Mouse (Mus musculus) gastrocnemius, postnatal 25 days (tissue): ENCODE data around the gene Ppp2r3c. TPM values are rescaled to one million over a fixed set of nuclear protein-coding genes. Genes with fewer than 3 reads are reported as not detected.
"Not testable (repeated sequence)": the region's sequence is repeated elsewhere in the genome, so short reads cannot be mapped to it uniquely, and the experiment has no call there.

Experiments
- DNase-seq: peaks from one replicate; pipeline ENCODE4 v3.0.0; 2022
- long read RNA-seq, 2 experiments: library from polyadenylated mRNA; stranded (forward); transcript quantifications; one replicate each; pipeline ENCODE4 v2.0.0; 2021
- total RNA-seq, 2 experiments: library from RNA; stranded (reverse); gene quantifications; 1 replicate in 1 of 2; 2 replicates in 1 of 2; pipeline ENCODE4 v1.2.3; 2021

Gene Ppp2r3c
- 10 to 100 TPM; 10.1 to 10.3 TPM for total RNA-seq
- long read RNA-seq, experiment 1, full-length matches to known transcripts, result 8 of 40 reads
- long read RNA-seq, experiment 1, partial matches to known transcripts, result 23 of 40 reads
- long read RNA-seq, experiment 1, other reads (novel, unspliced or antisense), result 9 of 40 reads
- long read RNA-seq, experiment 2, full-length matches to known transcripts, result 5 of 31 reads
- long read RNA-seq, experiment 2, partial matches to known transcripts, result 19 of 31 reads
- long read RNA-seq, experiment 2, other reads (novel, unspliced or antisense), result 7 of 31 reads

DNA sequence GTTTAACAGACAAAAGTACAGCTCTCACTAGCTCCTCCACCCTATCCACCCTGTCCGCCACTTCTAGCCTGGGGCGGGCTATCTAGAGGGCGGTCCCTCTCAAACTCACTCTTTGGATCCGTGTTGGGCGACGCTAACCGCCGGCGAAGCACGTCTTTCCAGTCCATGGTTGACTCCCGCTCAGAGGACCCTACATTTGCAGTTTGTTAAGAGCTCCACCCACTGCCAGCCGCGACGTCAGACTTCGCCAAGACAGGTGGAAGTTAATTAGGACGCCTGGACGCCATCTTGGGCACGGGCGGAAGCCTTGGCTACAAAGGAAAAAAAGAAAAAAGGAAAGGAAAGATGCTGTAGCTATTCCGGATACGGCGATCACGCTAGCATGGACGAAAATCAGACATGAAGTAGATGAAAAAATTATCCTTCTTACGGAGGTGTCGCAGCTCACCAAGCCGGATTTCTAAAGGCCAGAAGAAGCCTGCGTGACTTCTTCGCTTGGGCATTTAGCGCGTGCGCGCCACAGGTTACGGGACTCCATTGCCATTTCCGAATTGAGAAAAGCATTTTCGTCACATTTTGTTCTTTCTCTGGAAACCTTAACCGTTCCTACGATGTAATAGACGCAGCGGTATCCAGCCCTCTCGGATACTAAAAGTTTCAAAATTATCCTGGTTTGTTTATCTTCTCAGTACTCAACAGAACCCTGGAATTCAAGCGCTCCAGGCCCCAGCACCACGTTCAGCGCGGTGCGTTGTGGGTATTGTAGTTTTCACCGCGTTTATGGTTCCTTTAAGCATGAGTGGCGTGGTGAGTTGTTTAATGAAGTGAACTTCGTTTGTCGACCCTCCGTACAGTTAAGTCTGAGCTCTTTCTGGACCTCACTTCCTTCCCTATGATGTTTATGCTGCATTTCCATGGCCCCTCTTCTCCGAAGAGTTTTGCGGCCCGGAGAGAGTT is at the start of gene Ppp2r3c:
TSS of gene Ppp2r3c (minus strand) at position 514 of the 957 bp plus-strand sequence.
- DNase-seq, result peak; percentile 88

DNA sequence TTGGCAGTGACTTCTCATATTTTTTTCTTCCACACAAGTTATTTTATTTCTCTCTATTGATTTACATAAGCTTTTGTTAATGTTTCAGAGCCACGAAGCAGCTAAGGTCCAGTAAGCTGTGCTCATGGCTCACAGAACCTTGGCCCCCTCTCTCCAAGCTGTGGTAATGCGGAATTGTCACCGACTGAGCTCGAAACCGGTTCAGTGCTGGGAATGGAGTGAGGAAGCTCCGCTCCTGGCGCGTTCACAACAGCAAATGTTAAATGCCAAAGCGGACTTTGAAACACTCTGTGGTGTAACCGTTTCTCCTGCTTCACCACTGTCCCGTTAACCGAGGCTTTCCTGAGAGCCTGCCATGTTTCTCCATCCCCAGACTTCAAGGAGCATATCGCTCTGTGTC is 41.8 kb upstream of the Ppp2r3c start:
- DNase-seq, result no peak

DNA sequence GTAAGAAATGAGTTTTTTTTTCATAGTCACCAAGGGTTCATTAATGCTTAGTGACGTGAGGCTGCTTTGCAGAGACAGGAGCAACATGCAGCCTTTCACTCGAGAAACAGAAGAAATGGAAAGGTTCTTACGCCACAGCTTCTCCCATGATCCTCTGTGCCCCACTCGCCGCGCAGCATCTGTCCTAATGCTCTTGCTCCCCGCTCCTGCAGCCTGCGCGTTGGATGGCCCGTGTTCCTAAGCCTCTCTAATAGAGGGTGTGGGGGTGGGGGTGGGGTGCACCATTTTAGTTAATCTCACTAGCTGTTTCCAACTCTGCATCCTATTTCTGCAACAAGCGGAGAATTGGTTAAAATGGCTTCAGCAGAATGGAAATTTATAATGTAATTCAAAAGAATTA is 41.2 kb upstream of the Ppp2r3c start:
- DNase-seq, result no peak

DNA sequence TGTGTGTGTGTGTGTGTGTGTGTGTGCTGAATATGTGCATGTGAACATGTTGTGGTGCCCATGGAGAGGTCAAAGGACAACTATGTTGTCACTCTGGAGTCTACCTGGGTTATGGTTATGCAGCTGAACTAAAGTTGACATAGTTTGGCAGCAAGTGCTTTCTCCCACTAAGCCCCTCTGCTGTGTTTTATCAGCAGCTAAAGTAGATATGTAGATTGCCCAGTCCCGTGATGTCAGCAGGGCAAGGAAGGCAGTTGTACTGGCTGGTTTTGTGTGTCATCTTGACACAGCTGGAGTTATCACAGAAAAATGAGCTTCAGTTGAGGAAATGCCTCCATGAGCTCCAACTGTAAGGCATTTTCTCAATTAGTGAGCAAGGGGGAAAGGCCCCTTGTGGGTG is 40.2 kb upstream of the Ppp2r3c start:
- DNase-seq, result not testable (repeated sequence)

DNA sequence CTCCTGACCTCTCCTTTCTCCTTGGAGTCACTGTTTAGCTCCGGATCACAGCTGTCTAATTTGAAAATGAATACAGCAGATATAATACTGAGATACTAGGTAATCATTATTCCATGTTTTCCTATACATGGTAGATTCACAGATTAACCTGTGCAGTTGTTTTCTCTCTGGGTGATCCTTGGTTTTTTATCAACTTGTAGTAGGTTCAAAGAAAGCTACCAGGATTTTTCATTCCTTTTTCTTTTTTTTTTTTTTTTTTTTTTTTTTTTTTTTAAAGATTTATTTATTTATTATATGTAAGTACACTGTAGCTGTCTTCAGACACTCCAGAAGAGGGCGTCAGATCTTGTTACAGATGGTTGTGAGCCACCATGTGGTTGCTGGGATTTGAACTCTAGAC is 35.7 kb upstream of the Ppp2r3c start:
- DNase-seq, result not testable (repeated sequence)

DNA sequence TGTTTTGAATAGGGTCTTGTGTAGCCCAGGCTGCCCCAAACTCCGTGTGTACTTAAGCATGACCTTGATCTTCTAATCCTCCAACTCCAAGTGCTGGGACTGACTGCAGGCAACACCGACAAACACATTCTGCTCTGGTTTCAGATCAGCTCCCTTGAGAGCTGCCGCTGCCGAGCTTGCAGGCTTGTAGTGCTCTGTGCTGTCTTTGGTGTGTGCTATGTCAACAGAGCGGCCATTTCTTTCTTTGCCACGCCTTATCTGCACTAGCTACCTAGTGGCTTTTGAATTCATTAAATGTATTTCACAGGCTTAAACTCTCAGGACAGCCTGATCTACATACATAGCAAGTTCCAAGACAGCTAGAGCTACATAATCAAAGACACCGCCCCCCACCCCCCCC is 30.9 kb upstream of the Ppp2r3c start:
- no peak for DNase-seq

DNA sequence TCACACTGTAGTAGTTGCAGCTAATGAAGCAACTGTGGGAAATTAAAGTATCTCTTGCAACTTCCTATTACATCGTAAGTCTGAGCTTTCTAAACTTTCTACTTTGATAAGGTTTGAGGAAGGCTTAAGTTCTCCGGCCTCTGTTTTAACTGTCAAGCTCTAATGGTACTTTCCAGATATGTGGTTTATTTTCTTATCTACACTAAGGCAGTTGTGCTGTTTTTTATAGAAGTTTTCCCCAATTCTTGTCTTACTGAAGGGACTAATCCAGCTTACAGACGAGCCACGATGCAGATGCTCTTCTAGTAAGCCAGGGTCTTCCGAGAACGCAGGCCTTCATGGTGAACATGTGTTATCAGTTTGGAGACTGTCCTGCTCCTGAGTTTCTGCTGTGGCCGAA is 26.6 kb upstream of the Ppp2r3c start:
- no peak for DNase-seq

DNA sequence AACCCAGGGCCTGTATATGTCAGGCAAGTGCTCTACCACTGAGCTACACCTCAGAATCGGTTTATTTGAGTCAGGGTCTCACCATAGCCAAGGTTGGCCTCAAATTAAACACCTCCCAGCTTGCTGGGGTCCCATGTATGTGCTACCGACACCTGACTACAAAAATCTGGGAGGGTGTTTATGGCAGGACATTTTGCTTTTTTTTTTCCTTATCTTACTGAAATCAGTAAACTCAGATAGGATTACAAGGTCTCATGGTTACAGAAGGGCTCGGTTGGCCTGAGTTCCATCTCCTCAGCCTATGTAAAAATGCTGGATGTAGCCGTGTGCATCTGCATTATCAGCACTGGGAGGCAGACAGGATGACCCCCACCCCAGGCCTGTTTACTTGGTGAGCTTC is 26.0 kb upstream of the Ppp2r3c start:
- DNase-seq, result no peak

DNA sequence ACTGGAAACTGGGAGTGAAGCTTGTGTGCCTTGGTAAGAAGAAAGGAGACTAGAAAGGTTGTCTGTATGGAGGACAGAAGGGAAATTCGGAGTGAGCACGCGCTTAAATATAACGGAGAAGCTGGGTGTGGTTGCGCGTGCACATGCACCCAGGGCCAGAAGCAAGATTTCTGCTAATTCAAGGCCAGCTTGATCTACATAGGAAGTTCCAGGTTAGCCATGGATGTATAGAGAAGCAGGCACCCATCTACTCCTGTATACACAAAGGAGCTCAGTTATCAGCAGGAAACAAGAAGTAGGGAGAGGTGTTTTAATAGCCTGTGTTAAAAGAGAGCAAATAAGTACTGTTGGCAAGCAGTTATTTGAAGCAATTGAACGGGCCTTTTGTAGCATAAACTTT is 22.9 kb upstream of the Ppp2r3c start:
- DNase-seq, result no peak

DNA sequence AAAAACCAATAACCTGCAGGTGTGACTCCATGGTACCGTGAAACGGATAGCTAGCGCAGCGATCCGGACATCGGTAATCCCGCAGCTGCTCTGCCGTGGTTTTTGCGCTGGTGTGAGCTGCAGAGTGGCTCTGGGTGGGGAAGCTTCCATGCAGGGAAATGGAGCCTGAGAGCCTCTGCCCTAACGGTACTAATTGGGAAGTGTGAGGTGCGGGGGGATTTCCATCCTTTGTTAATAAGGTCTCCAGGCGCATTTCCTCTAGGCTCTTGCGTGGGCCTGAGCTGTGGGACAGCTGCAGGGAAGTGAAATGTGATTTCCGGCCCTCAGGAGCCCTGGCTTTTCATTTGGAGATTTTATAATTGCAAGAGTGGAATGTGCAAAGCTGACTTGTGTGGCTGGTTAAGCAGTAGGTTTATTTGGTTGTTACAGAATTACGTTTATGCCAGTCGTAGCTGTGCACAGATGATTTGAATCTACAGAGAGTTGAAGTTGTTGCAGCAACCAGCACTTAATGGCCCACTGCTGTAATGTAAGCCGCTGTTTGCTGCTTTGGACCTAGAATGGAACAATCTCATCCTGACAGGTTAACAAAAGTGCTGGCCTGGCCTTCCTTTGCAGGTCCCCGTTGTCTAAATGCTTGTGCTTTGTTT is 19.0 kb upstream of the Ppp2r3c start:
- peak; percentile 18 for DNase-seq

DNA sequence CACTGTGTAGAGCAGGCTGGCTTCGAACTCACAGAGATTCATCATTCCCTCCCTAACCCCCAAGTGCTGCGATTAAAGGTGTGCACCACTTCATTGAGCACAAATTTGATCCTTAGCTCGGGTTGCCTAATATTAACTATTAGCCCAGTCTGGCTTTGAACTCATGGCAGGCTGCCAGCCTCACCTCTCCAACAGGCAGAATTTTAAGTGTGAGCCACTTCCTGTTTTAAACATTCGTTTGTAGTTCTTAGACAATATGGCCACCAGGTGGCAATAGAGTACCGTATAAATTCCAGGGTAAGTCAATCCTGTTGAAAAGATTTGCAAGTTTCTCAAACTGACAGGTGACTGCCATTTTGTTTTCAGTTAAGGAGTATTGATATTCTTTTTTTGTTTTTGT is 12.4 kb upstream of the Ppp2r3c start:
- DNase-seq, result peak; percentile 26

DNA sequence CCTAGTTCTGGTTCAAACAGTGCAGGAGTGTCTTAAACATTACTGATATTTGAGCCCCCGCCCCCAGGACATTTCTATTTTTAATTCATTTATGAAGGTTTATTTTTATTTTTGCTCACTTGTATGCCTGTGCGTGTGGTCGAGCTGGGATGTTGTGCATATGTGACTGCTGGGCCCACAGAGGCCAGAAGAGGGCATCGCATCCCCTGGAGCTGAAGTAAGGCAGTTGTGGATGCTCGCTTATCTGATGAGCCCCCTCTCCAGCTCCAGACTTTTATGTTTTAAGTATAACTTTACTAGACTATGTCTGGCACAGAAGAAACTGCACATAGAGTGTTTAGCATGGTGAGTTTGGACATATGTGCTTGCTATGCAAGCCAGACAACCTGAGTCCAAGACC is 11.1 kb upstream of the Ppp2r3c start:
- no peak for DNase-seq

DNA sequence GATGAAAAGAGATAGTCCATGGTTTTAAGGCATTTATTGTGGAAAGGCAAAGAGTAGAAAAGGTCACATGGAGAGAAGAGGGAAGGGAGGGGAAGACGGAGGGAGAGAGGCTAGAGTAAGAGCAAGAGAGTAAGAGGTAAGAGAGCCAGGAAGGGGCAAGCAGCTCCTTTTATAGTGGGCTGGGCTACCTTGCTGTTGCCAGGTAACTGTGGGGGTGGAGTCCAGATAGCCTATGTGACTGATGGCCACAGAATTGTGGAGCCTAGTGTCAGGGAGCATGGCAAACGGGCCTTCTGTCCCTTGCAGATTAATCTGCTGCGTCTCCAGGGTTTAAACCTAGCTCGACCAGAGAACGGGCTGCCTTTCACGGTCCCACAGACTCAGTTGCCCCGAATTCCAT is 9.0 kb upstream of the Ppp2r3c start:
- no peak for DNase-seq

DNA sequence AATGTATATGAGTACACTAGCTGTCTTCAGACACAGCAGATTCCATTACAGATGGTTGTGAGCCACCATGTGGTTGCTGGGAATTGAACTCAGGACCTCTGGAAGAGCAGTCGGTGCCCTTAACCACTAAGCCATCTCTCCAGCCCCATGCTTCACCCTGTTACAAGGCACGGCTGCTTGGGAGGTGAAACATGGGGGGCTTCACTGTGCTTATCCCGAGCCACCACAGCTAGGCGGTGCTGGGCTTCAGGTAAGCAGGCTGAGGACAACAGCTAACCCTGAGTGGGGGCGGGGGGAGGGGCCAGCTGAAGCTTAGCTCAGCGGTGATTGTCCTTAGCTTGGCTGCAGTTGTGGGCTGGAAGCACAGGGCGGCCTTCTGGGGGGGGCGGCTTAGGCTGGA is 6.7 kb upstream of the Ppp2r3c start:
- no peak for DNase-seq

DNA sequence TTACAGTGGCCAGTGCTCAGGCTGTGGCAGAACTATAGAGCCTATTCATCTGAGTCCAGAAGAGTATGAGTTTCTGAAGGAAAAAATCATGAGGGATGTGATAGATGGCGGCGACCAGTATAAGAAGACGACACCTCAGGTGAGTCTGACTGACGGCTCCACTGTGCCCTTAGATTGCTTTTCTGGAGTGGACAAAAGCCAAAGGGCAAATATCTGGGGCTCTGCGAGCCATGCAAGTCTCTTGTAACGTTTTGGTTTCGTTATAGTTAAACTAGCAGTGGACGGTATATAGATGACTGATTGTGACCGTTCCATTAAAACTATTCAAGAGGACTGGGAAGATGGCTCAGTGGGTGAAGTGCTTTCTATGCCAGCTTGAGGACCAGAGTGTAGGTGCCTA is 5.9 kb upstream of the Ppp2r3c start:
- no peak for DNase-seq

DNA sequence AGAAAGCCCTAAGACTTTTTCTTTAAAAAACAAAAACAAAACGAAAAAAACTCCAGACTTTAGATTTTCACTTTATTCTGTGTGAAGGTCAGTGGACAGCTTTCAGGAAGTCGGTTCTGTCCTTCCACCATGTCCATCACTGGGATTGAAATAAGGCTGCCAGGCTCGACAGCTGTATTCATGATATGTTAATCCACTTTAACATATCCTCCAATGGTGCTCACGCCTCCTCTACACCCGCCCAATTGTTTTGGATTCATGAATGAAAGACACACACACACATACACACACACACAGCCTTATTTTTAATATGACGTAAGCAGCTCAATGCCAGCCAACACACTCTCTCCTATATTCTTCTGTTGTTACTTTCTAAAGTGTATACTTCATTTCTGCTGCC is 4.8 kb upstream of the Ppp2r3c start:
- no peak for DNase-seq

DNA sequence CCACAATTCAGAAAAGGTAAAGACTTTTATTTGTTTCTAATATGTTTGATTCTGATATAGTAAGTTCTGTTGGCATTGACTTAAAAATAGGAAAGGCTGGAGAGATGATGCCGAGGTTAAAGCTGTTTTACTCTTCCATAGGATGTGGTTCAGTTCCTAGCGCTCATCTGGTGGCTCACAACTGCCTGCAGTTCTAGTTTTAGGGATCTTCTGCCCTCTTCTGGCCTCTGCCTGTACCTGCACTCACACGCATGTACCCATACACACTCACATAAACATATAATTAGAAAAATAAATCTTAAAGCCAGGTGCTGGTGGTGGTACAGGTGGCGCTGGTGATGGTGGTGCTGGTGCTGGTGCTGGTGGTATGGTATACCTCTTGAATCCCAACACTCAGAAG is 3.6 kb upstream of the Ppp2r3c start:
- no peak for DNase-seq

DNA sequence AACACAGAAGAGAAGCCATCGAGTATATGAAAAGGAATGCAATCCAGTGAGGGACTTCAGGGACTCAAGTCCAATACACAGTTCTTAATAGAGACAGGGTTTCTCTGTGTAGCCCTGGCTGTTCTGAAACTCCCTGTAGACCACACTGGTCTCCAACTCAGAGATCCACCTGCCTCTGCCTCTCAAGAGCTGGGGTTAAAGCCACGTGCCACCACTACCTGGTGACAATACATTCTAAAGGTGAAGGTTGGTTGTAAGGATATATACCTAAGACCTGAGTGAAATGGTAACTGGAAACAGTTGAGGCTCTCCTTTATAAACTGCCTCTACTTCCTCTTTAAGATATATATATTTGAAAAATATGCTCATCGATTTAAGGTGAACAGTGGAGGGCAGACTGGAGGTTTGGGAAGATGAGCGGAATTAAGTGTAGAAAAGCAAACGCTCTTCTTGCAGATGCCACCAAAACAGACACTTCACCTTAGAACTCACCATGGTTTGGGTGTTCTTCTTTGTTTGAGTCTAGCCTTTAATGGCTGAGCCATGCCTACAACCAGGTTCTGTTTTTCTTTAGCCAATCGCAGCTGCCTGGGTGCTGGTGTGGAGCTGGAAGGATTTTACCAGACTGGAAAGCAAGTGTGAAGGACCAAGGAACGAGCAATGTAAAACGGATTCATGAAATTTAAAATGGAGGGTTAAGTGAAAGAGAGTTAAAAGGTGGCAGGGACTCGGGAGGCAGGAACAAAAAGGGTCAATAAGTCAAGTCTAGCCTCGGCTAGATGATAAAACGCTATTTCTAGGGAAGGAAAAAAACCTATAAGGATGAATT is 1.1 kb downstream of the Ppp2r3c start:
- no peak for DNase-seq

DNA sequence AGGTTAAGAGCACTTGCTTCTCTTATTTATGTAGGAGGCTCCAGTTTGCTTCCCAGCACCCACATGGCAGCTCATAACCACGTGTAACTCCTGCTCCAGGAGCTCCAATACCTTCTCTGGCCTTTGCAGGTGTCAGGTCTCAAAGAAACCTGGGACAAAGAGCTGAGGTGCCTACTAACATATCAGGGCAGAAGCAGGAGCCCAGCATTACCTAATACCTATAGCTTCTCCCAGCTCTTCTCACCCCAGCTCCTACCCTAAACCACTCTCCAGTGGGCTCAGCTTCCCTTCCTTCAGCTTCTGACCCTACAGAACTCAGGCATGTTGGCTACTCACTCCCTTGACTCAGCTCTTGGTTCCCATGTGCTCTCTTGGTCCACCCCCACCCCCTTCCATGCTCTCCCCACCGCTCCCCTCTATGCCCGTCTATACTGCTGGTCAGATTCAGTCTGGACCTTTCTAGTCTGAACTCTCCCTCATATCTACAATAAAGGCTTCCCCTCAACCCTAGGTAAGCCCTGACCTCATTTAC is 1.9 kb downstream of the Ppp2r3c start:
- DNase-seq, result no peak

DNA sequence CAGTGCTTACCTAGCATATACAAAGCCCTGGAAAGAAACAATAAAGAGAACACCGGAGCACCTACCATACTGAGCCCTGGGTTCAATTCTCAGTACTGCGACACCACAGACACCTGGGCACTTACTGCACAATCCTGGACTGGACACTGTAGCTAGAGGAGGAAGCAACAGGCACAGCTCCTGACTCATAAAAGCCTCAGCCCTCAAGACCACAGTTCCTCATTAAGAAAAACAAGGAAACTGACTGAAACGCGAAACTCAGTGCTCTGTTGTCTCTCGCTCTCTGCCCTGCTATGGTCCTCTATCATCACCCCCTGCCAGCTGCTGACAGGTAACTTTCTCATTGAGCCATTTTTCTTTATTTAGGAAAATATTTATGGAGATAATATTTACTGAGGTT is 3.5 kb downstream of the Ppp2r3c start, which contains the start of gene 1110008L16Rik:
TSS of gene 1110008L16Rik (plus strand) at position 242 of the 400 bp plus-strand sequence.
- no peak for DNase-seq

DNA sequence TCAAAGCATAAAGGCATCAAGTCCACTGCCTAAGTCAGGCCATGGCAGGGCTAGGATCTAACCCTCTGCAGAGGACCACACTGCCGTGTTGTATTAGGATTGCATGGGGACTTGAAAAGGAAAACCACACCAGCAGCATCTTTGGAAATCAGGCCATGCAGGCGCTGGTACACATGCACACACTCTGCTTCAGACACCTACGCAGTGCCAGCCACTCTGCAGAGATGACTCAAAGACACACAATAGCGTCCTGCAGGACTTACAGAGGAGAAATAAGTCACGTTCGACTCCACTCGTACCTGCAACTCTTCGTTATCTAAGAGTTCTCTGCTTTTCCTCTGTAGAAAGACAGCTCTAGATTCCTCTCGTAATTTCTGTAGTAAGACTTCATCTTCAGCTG is 4.7 kb downstream of the Ppp2r3c start:
- DNase-seq, result no peak

DNA sequence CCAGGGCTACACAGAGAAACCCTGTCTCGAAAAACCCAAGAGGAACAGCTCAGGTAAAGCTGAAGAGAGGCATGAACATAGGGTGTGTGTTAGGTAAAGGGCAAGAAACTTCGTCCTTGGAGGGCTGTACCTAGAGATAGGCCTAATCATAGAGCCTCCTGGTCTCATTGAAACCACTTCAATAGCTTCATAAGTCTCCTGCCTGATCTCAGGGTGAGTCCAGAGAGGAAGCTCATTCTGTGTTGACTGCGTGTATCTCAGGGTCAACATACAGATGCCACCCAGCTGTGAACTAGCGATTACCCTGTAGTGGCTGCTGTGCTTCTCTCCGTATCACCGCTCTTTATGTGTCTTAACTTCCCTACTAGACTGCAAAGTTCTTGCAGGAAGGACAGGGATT is 25.2 kb downstream of the Ppp2r3c start:
- not testable (repeated sequence) for DNase-seq
